Mouse (Mus musculus): ENCODE measurements around the gene Thsd4. TPM values are rescaled to one million over a fixed set of nuclear protein-coding genes. Genes with fewer than 3 reads are reported as not detected.

The Thsd4 gene
- polyA plus RNA-seq, 1 experiment from 2014 or later, result 3.3 TPM

- H3K27ac ChIP-seq, result no peak overlapping the region
- H3K4me3 ChIP-seq, result no peak overlapping the region
- no peak overlapping the region for H3K4me2 ChIP-seq
- H3K9ac ChIP-seq, result no peak overlapping the region
- ATAC-seq, result no peak
- H3K9me3 ChIP-seq (replicated peaks), result no peaks in the 10 kb centered on the region
- H3K27me3 ChIP-seq (replicated peaks), result no peaks in the 10 kb centered on the region
- H3K4me1 ChIP-seq, result peaks cover 18% of the 10 kb centered on the region
- WGBS (ENCODE audit: insufficient replicate concordance), result 56% methylated on average over 7 of the region's 7 CpGs
- no peaks in the 10 kb centered on the region for H3K36me3 ChIP-seq
Measured at GRCm38 (mm10) chr9:60543422-60544015, 21.7 kb upstream of the Thsd4 start.

DNA sequence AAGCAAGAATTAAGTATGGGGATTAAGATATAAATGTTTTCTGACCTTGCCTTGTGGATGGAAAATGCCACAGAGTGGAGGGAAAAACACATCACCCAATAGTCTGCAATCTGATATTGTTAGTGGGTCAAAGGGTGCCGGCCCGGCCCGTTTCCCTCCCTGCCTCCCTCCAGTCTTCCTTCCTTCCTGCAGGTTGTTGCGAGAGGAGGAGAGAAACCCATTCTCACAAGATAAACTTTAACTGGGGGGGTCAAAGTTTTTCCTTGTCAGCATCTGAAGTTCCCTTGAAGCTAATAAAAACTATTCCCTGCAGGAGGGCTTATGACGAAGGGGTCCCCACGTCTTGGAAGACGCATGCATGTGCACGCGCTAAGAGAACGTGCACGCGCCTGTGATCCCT, 8.5 kb upstream of the Thsd4 start:
- Histone ChIP-seq H3K9me3 (replicated peaks) (no peaks in the 10 kb centered on the region), H3K9ac (no peak overlapping the region), H3K4me1 (no peaks in the 10 kb centered on the region), H3K27ac (no peak overlapping the region), H3K36me3 (no peaks in the 10 kb centered on the region), H3K4me2 (no peak overlapping the region), H3K4me3 (no peak overlapping the region), H3K27me3 (replicated peaks) (peaks cover 5% of the 10 kb centered on the region; the same call in 1 of the 2 replicates)
- no peak for ATAC-seq
- WGBS (ENCODE audit: insufficient replicate concordance), result 69% methylated on average over 12 of the region's 12 CpGs

- no peak for ATAC-seq
Measured at GRCm38 (mm10) chr9:60529348-60530243, 7.8 kb upstream of the Thsd4 start.

DNA sequence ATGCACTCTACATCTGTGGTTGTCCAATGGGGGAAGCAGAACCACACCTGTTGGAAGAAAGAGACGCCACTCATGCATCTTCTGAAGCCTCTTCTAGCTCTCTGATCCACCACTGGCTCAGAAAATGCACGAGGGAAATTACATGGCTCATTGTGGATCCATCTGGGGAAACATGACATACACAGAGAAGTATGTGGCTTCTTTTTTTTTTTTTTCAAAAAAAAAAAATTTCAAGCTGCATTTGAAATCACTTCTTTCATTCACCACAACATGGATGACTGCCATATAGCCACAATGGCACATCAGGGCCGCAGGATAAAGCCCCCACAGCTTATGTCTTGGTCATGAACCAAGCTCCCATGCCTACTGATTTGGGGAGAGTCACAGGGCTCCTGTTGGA, 6.4 kb upstream of the Thsd4 start:
- Histone ChIP-seq H3K36me3 (no peaks in the 10 kb centered on the region), H3K4me3 (no peak overlapping the region), H3K4me1 (no peaks in the 10 kb centered on the region), H3K27ac (no peak overlapping the region), H3K9me3 (replicated peaks) (no peaks in the 10 kb centered on the region), H3K4me2 (no peak overlapping the region), H3K27me3 (replicated peaks) (peaks cover 5% of the 10 kb centered on the region; the same call in 1 of the 2 replicates), H3K9ac (no peak overlapping the region)
- WGBS (ENCODE audit: insufficient replicate concordance), result 46% methylated on average over 3 of the region's 3 CpGs
- ATAC-seq, result no peak

More at GRCm38 (mm10) chr9:60529348-60530243, 7.8 kb upstream of the Thsd4 start:
- H3K36me3 ChIP-seq, result no peaks in the 10 kb centered on the region
- no peak overlapping the region for H3K27ac ChIP-seq
- H3K9me3 ChIP-seq (replicated peaks), result no peaks in the 10 kb centered on the region
- H3K4me3 ChIP-seq, result no peak overlapping the region
- peaks cover 5% of the 10 kb centered on the region; the same call in 1 of the 2 replicates for H3K27me3 ChIP-seq (replicated peaks)
- WGBS (ENCODE audit: insufficient replicate concordance), result 63% methylated on average over 10 of the region's 10 CpGs
- H3K4me1 ChIP-seq, result no peaks in the 10 kb centered on the region
- H3K9ac ChIP-seq, result no peak overlapping the region
- no peak overlapping the region for H3K4me2 ChIP-seq

GRCm38 (mm10) chr9:60527836-60528235, 6.0 kb upstream of the Thsd4 start:
- no peak for ATAC-seq
- H3K36me3 ChIP-seq, result no peaks in the 10 kb centered on the region
- WGBS (ENCODE audit: insufficient replicate concordance), result 66% methylated on average over 2 of the region's 2 CpGs
- no peak overlapping the region for H3K4me2 ChIP-seq
- no peak overlapping the region for H3K9ac ChIP-seq
- H3K27me3 ChIP-seq (replicated peaks), result peaks cover 5% of the 10 kb centered on the region; the same call in 1 of the 2 replicates
- no peaks in the 10 kb centered on the region for H3K4me1 ChIP-seq
- H3K4me3 ChIP-seq, result no peak overlapping the region
- H3K9me3 ChIP-seq (replicated peaks), result no peaks in the 10 kb centered on the region
- no peak overlapping the region for H3K27ac ChIP-seq

DNA sequence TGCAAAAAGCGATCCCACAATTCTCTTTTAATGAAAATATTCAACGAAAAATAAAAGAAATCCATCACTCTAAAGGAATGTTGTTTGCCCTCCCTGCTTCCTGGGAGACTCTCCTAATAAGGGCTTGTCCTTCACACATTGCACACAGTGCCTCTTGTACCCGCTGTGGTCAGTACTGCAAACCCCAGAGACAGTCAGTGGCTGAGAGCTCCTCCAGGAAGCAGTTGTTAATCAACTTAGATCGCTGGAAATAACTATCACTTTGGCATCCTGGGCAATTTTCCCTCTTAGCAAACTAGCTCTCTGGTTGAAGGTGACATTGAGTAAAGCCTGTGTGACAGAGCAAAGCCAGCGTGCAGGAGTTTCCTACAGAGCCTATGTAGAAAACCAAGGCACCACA, 5.2 kb upstream of the Thsd4 start:
- Histone ChIP-seq H3K4me3 (no peak overlapping the region), H3K27ac (no peak overlapping the region), H3K4me2 (no peak overlapping the region), H3K27me3 (replicated peaks) (peaks cover 13% of the 10 kb centered on the region), H3K9me3 (replicated peaks) (no peaks in the 10 kb centered on the region), H3K36me3 (no peaks in the 10 kb centered on the region), H3K9ac (no peak overlapping the region), H3K4me1 (no peaks in the 10 kb centered on the region)
- 48% methylated on average over 5 of the region's 5 CpGs for WGBS (ENCODE audit: insufficient replicate concordance)
- ATAC-seq, result no peak

- ATAC-seq, result no peak
- Histone ChIP-seq H3K4me3 (no peak overlapping the region), H3K36me3 (no peaks in the 10 kb centered on the region), H3K27me3 (replicated peaks) (peaks cover 21% of the 10 kb centered on the region), H3K9me3 (replicated peaks) (no peaks in the 10 kb centered on the region), H3K4me2 (no peak overlapping the region), H3K4me1 (0 out of 2 replicates have a peak, but pooled peaks cover 2% of the 10 kb centered on the region), H3K9ac (no peak overlapping the region), H3K27ac (no peak overlapping the region)
- 57% methylated on average over 5 of the region's 5 CpGs for WGBS (ENCODE audit: insufficient replicate concordance)
Measured at GRCm38 (mm10) chr9:60526195-60526594, 4.3 kb upstream of the Thsd4 start.

DNA sequence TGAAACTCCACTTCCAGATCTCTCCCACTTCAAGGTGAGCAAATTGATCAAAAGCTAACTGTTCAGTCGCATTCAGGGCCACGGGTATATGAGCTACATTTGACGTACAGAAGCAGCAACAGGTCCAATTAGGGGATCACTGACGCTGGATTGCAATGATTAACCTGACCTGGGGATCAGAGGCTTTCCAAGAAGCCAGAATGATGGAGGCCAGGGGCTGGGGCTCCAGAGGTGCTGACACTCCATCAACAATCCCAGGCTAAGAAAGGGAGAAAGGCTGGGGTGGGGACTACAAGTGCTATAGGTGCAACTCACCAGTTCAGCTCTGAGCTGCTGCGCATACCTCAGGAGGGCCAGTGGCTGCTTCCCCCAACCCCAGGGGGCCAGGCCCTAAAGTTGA, 703 bp downstream of the Thsd4 start:
- Histone ChIP-seq H3K4me2 (peak overlapping the region; percentile 70), H3K27ac (no peak overlapping the region), H3K9ac (0 out of 2 replicates have a peak overlapping the region, but pooled peaks have one; percentile 48), H3K4me1 (peaks cover 26% of the 10 kb centered on the region), H3K9me3 (replicated peaks) (no peaks in the 10 kb centered on the region), H3K27me3 (replicated peaks) (peaks cover 43% of the 10 kb centered on the region), H3K36me3 (no peaks in the 10 kb centered on the region), H3K4me3 (peak overlapping the region; percentile 56)
- WGBS (ENCODE audit: insufficient replicate concordance), result 41% methylated on average over 5 of the region's 5 CpGs
- ATAC-seq, result no peak

DNA sequence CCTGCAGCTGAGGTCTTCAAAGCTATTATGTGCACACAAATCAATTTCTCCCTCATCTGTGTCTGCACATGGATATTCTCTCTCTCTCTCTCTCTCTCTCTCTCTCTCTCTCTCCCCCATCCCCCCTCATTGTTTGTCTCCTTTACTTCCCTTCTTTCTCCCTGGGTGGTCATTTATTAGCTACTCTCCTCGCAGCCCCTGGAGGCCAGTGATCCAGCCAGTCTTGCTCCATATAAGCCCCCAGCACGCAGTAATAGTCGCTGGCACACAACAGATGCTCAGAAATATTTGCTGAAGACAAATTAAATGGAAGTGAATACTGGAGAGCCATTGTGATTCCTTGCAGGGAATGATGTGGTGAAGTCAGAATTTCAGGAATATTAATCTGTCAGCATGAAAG, 2.2 kb downstream of the Thsd4 start:
- H3K9me3 ChIP-seq (replicated peaks), result no peaks in the 10 kb centered on the region
- H3K27ac ChIP-seq, result no peak overlapping the region
- WGBS (ENCODE audit: insufficient replicate concordance), result 46% methylated on average over 3 of the region's 3 CpGs
- H3K36me3 ChIP-seq, result no peaks in the 10 kb centered on the region
- H3K4me2 ChIP-seq, result no peak overlapping the region
- H3K4me3 ChIP-seq, result no peak overlapping the region
- no peak overlapping the region for H3K9ac ChIP-seq
- H3K4me1 ChIP-seq, result peaks cover 26% of the 10 kb centered on the region
- no peak for ATAC-seq
- H3K27me3 ChIP-seq (replicated peaks), result peaks cover 43% of the 10 kb centered on the region

DNA sequence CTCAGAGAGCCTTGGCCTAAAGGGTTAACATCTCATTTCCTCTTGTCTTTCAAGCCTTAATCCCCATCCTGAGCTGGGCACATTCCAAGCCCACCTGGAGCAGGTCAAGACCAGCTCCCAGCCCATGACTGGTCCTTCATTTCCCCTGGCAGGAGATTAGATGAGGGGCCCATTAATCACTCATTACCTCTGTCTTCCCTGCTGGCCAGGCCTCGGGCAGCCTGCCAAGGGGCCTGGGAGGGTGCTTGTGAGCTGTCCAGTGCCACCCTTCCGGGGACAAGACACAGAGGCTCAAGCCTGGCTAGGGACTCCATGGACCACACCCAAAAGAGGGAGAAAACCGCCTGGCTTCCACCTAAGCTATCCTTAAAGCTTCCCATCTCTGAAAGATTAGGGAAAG, 3.6 kb downstream of the Thsd4 start:
- no peaks in the 10 kb centered on the region for H3K36me3 ChIP-seq
- peaks cover 43% of the 10 kb centered on the region for H3K27me3 ChIP-seq (replicated peaks)
- no peak overlapping the region for H3K4me2 ChIP-seq
- peaks cover 30% of the 10 kb centered on the region for H3K4me1 ChIP-seq
- no peaks in the 10 kb centered on the region for H3K9me3 ChIP-seq (replicated peaks)
- no peak overlapping the region for H3K4me3 ChIP-seq
- no peak overlapping the region for H3K27ac ChIP-seq
- no peak overlapping the region for H3K9ac ChIP-seq
- no peak for ATAC-seq
- 43% methylated on average over 3 of the region's 3 CpGs for WGBS (ENCODE audit: insufficient replicate concordance)

GRCm38 (mm10) chr9:60517148-60517547, 4.7 kb downstream of the Thsd4 start:
- ATAC-seq, result peak; percentile 56
- Histone ChIP-seq H3K36me3 (no peaks in the 10 kb centered on the region), H3K27me3 (replicated peaks) (peaks cover 35% of the 10 kb centered on the region), H3K9ac (no peak overlapping the region), H3K4me1 (peaks cover 31% of the 10 kb centered on the region), H3K27ac (no peak overlapping the region), H3K4me2 (no peak overlapping the region), H3K9me3 (replicated peaks) (no peaks in the 10 kb centered on the region), H3K4me3 (no peak overlapping the region)
- 49% methylated on average over 4 of the region's 4 CpGs for WGBS (ENCODE audit: insufficient replicate concordance)

- ATAC-seq, result 0 out of 2 replicates have a peak, but pooled peaks have one; percentile 24
Measured at GRCm38 (mm10) chr9:60516379-60516778, 5.5 kb downstream of the Thsd4 start.

More at GRCm38 (mm10) chr9:60516379-60516778, 5.5 kb downstream of the Thsd4 start:
- Histone ChIP-seq H3K36me3 (no peaks in the 10 kb centered on the region), H3K9me3 (replicated peaks) (no peaks in the 10 kb centered on the region), H3K27me3 (replicated peaks) (peaks cover 27% of the 10 kb centered on the region), H3K4me1 (peaks cover 31% of the 10 kb centered on the region), H3K27ac (no peak overlapping the region), H3K4me3 (no peak overlapping the region), H3K4me2 (no peak overlapping the region), H3K9ac (no peak overlapping the region)
- 83% methylated on average over 4 of the region's 4 CpGs for WGBS (ENCODE audit: insufficient replicate concordance)
